Comparison of ENCODE assay signal across 18 mouse cellular contexts in the genomic region with DNA sequence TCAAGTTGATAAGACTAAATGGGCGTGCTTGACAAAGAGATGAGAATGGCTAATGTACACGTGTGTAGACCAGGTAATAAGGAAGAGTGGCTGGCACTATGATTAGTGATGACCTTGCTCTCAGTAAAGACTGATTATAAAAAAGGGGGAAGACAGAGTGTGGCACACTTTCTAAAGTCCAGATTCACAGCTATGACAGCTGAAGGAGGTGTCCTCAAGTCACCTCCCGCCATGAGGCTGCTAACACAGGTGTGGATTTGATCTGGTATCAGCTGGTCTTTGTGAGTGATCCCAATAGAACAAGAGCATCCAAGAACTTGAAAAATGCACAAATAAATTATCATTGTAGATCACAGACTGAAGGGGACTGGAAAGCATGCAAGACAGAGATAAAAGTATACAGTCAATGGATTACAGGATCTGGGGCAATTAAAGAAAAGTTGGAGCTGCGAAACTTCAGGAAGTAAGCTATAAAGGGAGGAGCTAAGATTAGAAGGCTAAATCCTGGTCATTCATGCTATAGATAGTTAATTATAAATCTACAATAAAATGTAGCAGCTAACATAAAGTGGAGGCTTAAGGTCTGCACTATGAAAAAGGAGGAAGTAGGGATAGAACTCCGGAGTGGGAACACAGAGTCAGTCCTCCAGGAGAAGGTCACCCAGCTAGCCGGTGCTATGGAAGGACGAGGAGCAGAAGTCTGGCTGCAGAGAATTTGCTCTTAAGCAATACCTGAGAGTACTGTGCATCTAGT.
A peak's percentile ranks its signal among the peaks of the same experiment; 100 is the strongest.
DNase-seq lines count a peak whose midpoint lies in the region; ATAC-seq and TF ChIP-seq lines count a peak whose summit lies in the region.
"Had no signal": no experiment of that assay in that cellular context is flagged by ENCODE, and none has a peak within 500 bp of the region (broad histone marks: within the 10 kb centered on the region; RNA-seq: fewer than 3 reads in every experiment).

No protein-coding gene starts in this region.

- TF ChIP-seq CTCF in intestine, postnatal 0 days (IDR thresholded peaks at IDR 0.05; ENCODE audit: low read depth): no peak

- no peak overlapping the region for H3K9ac ChIP-seq in intestine, embryonic 14.5 days (ENCODE audit: low read length)
- no peak overlapping the region for H3K9ac ChIP-seq in intestine, embryonic 15.5 days
- no peak overlapping the region for H3K9ac ChIP-seq in intestine, postnatal 0 days (ENCODE audit: low read depth, low read length)
- H3K9ac ChIP-seq: embryonic facial prominence, embryonic 12.5 days; forebrain, embryonic 13.5 days; forebrain, embryonic 15.5 days had no signal

- no peak overlapping the region for H3K4me2 ChIP-seq in intestine, embryonic 14.5 days (ENCODE audit: low read length)
- no peak overlapping the region for H3K4me2 ChIP-seq in intestine, embryonic 15.5 days (replicated peaks)
- H3K4me2 ChIP-seq in intestine, postnatal 0 days (replicated peaks; ENCODE audit: low read depth): peak overlapping the region; percentile 27
- H3K4me2 ChIP-seq: embryonic facial prominence, embryonic 12.5 days; forebrain, embryonic 13.5 days; forebrain, embryonic 15.5 days had no signal

- H3K9me3 ChIP-seq in intestine, embryonic 14.5 days (ENCODE audit: control insufficient read depth, low read length): 0 out of 2 replicates have a peak, but pooled peaks cover 3% of the 10 kb centered on the region
- no peaks in the 10 kb centered on the region for H3K9me3 ChIP-seq in intestine, embryonic 15.5 days
- H3K9me3 ChIP-seq in intestine, postnatal 0 days (ENCODE audit: control insufficient read depth): no peaks in the 10 kb centered on the region
- H3K9me3 ChIP-seq in heart, embryonic 10.5 days: no peaks in the 10 kb centered on the region
- H3K9me3 ChIP-seq: embryonic facial prominence, embryonic 10.5 days; embryonic facial prominence, embryonic 12.5 days; forebrain, embryonic 13.5 days; forebrain, embryonic 15.5 days had no signal

- intact Hi-C loops in left cerebral cortex, postnatal 36 days (cut with DNase I): no loop called here

- DNase-seq in intestine, embryonic 14.5 days (ENCODE audit: low spot score): no peak
- DNase-seq in left cerebral cortex, postnatal 36 days (ENCODE audit: low spot score in 2 of 2): no peak
- no peak for DNase-seq in kidney, adult 8-10 months
- no peak for DNase-seq in heart, embryonic 10.5 days (ENCODE audit: low spot score)
- DNase-seq: adrenal gland, adult 2 months; adrenal gland, postnatal 10 days; adrenal gland, postnatal 25 days; cerebellum, adult 11-12 months; cerebellum, adult 2 months; cerebellum, adult 9-10 months; cerebellum, postnatal 10 days; cerebellum, postnatal 25 days had no signal

- H3K36me3 ChIP-seq in intestine, embryonic 14.5 days (ENCODE audit: control insufficient read depth, insufficient read depth, low read length): no peaks in the 10 kb centered on the region
- no peaks in the 10 kb centered on the region for H3K36me3 ChIP-seq in intestine, embryonic 15.5 days
- no peaks in the 10 kb centered on the region for H3K36me3 ChIP-seq in intestine, postnatal 0 days (ENCODE audit: control insufficient read depth, insufficient read depth)
- H3K36me3 ChIP-seq in heart, embryonic 10.5 days: no peaks in the 10 kb centered on the region
- H3K36me3 ChIP-seq: embryonic facial prominence, embryonic 10.5 days; embryonic facial prominence, embryonic 12.5 days; forebrain, embryonic 15.5 days had no signal

- no peaks in the 10 kb centered on the region for H3K27me3 ChIP-seq in intestine, embryonic 14.5 days (replicated peaks; ENCODE audit: control insufficient read depth, insufficient read depth, low read length)
- no peaks in the 10 kb centered on the region for H3K27me3 ChIP-seq in intestine, embryonic 15.5 days (replicated peaks)
- H3K27me3 ChIP-seq in intestine, postnatal 0 days (replicated peaks; ENCODE audit: control insufficient read depth, insufficient read depth, low read length): no peaks in the 10 kb centered on the region
- H3K27me3 ChIP-seq in heart, embryonic 10.5 days (ENCODE audit: insufficient read depth, poor library complexity, severe bottlenecking): no peaks in the 10 kb centered on the region
- H3K27me3 ChIP-seq: embryonic facial prominence, embryonic 12.5 days; forebrain, embryonic 13.5 days; forebrain, embryonic 15.5 days had no signal

- 78% methylated on average over 7 of the region's 7 CpGs for WGBS in intestine, embryonic 14.5 days
- WGBS in intestine, embryonic 15.5 days: 65% methylated on average over 7 of the region's 7 CpGs
- WGBS in intestine, postnatal 0 days: 38% methylated on average over 7 of the region's 7 CpGs
- 84% methylated on average over 7 of the region's 7 CpGs for WGBS in heart, embryonic 10.5 days

- ATAC-seq in intestine, embryonic 14.5 days (replicated peaks; ENCODE audit: low FRiP score, low TSS enrichment, low read depth): peak; percentile 72; the same call in 1 of the 2 replicates
- ATAC-seq in intestine, embryonic 15.5 days: peak; percentile 90
- ATAC-seq in intestine, postnatal 0 days: peak; percentile 90
- ATAC-seq: forebrain, embryonic 13.5 days; forebrain, embryonic 15.5 days had no signal

- no peaks in the 10 kb centered on the region for H3K4me1 ChIP-seq in intestine, embryonic 14.5 days (replicated peaks; ENCODE audit: control insufficient read depth, insufficient read depth, low read length)
- 0 out of 2 replicates have a peak, but pooled peaks cover 5% of the 10 kb centered on the region for H3K4me1 ChIP-seq in intestine, embryonic 15.5 days (replicated peaks)
- H3K4me1 ChIP-seq in intestine, postnatal 0 days (replicated peaks; ENCODE audit: control insufficient read depth, insufficient read depth, low read length): no peaks in the 10 kb centered on the region
- 0 out of 2 replicates have a peak, but pooled peaks cover 3% of the 10 kb centered on the region for H3K4me1 ChIP-seq in heart, embryonic 10.5 days
- H3K4me1 ChIP-seq: forebrain, embryonic 13.5 days; forebrain, embryonic 15.5 days had no signal

- no peak overlapping the region for H3K4me3 ChIP-seq in intestine, embryonic 14.5 days (ENCODE audit: low read depth, low read length)
- no peak overlapping the region for H3K4me3 ChIP-seq in intestine, embryonic 15.5 days (replicated peaks)
- H3K4me3 ChIP-seq in intestine, postnatal 0 days (ENCODE audit: low read depth, low read length): no peak overlapping the region
- H3K4me3 ChIP-seq in heart, embryonic 10.5 days: no peak overlapping the region
- H3K4me3 ChIP-seq: embryonic facial prominence, embryonic 10.5 days; embryonic facial prominence, embryonic 12.5 days; forebrain, embryonic 13.5 days; forebrain, embryonic 15.5 days had no signal

- no peak overlapping the region for H3K27ac ChIP-seq in intestine, embryonic 14.5 days (ENCODE audit: low read depth)
- H3K27ac ChIP-seq in intestine, embryonic 15.5 days: no peak overlapping the region; the same call in 1 of the 2 replicates
- no peak overlapping the region for H3K27ac ChIP-seq in intestine, postnatal 0 days (ENCODE audit: low read depth, low read length)
- H3K27ac ChIP-seq in heart, embryonic 10.5 days: no peak overlapping the region
- H3K27ac ChIP-seq: embryonic facial prominence, embryonic 10.5 days; embryonic facial prominence, embryonic 12.5 days; forebrain, embryonic 13.5 days; forebrain, embryonic 15.5 days had no signal
